Mouse (Mus musculus) urinary bladder, adult 2 months (tissue): ENCODE results near the gene Trappc12. TPM values are rescaled to one million over a fixed set of nuclear protein-coding genes. Genes with fewer than 3 reads are reported as not detected.
"Not testable (repeated sequence)": the region's sequence is repeated elsewhere in the genome, so short reads cannot be mapped to it uniquely, and the experiment has no call there.

ENCODE experiments used
- DNase-seq: peaks from one replicate; pipeline ENCODE4 v3.0.0; 2022; ENCODE audit warnings: low spot score
- polyA plus RNA-seq: library from polyadenylated mRNA; depleted of rRNA; stranded (reverse); fragments of >200 nt; gene quantifications from 2 replicates; pipeline ENCODE4 v1.2.3, GENCODE M21; 2012

Gene Trappc12
- polyA plus RNA-seq, 1 experiment, result 41.7 TPM

- not testable (repeated sequence) for DNase-seq
Measured at GRCm38 (mm10) chr12:28733520-28734245, 16.6 kb downstream of the Trappc12 start.

GRCm38 (mm10) chr12:28732631-28733030, 17.6 kb downstream of the Trappc12 start:
- no peak for DNase-seq

GRCm38 (mm10) chr12:28727061-28727460, 23.2 kb downstream of the Trappc12 start:
- DNase-seq, result no peak

GRCm38 (mm10) chr12:28726204-28726603, 24.1 kb downstream of the Trappc12 start:
- DNase-seq, result no peak

GRCm38 (mm10) chr12:28724366-28724765, 25.9 kb downstream of the Trappc12 start:
- no peak for DNase-seq

GRCm38 (mm10) chr12:28718106-28718505, 32.2 kb downstream of the Trappc12 start:
- DNase-seq, result no peak

GRCm38 (mm10) chr12:28717066-28717465, 33.2 kb downstream of the Trappc12 start:
- DNase-seq, result no peak

- no peak for DNase-seq
Measured at GRCm38 (mm10) chr12:28714822-28715632, 35.2 kb downstream of the Trappc12 start.

GRCm38 (mm10) chr12:28710566-28711185, 39.6 kb downstream of the Trappc12 start:
- DNase-seq, result no peak

GRCm38 (mm10) chr12:28708154-28708553, 42.1 kb downstream of the Trappc12 start:
- no peak for DNase-seq

GRCm38 (mm10) chr12:28705204-28705603, 45.1 kb downstream of the Trappc12 start:
- DNase-seq, result no peak

GRCm38 (mm10) chr12:28704381-28704780, 45.9 kb downstream of the Trappc12 start:
- no peak for DNase-seq

- no peak for DNase-seq
Measured at GRCm38 (mm10) chr12:28701302-28701701, 49.0 kb downstream of the Trappc12 start.

- DNase-seq, result no peak
Measured at GRCm38 (mm10) chr12:28700561-28701025, 49.7 kb downstream of the Trappc12 start.

GRCm38 (mm10) chr12:28700101-28700511, 50.2 kb downstream of the Trappc12 start:
- DNase-seq, result no peak

- DNase-seq, result no peak
Measured at GRCm38 (mm10) chr12:28699656-28700055, 50.6 kb downstream of the Trappc12 start.

GRCm38 (mm10) chr12:28699086-28699485, 51.2 kb downstream of the Trappc12 start:
- DNase-seq, result no peak

GRCm38 (mm10) chr12:28697821-28698595, 52.3 kb downstream of the Trappc12 start:
- DNase-seq, result no peak

- DNase-seq, result no peak
Measured at GRCm38 (mm10) chr12:28694776-28695175, 55.5 kb downstream of the Trappc12 start.

GRCm38 (mm10) chr12:28694231-28694630, 56.0 kb downstream of the Trappc12 start:
- no peak for DNase-seq

- DNase-seq, result no peak
Measured at GRCm38 (mm10) chr12:28693738-28694137, 56.5 kb downstream of the Trappc12 start.

GRCm38 (mm10) chr12:28690730-28691129, 59.5 kb downstream of the Trappc12 start:
- no peak for DNase-seq
